ENCODE assay signal across 13 mouse cellular contexts in genomic region chr6:92542402-92543101, GRCm38 (mm10).
A peak's percentile ranks its signal among the peaks of the same experiment; 100 is the strongest.
DNase-seq lines count a peak whose midpoint lies in the region; ATAC-seq lines count a peak whose summit lies in the region.
"Had no signal": no experiment of that assay in that cellular context is flagged by ENCODE, and none has a peak within 500 bp of the region (broad histone marks: within the 10 kb centered on the region; RNA-seq: fewer than 3 reads in every experiment).

No protein-coding gene starts in this region.

- H3K4me1 ChIP-seq in kidney, embryonic 16.5 days (ENCODE audit: insufficient read depth, low read length) = peaks cover 4% of the 10 kb centered on the region; the same call in 1 of the 2 replicates
- H3K4me1 ChIP-seq in intestine, embryonic 16.5 days (ENCODE audit: control insufficient read depth, insufficient read depth, low read length) = 0 out of 2 replicates have a peak, but pooled peaks cover 3% of the 10 kb centered on the region

- H3K4me3 ChIP-seq in kidney, embryonic 16.5 days (ENCODE audit: low read length) = no peak overlapping the region
- no peak overlapping the region for H3K4me3 ChIP-seq in intestine, embryonic 16.5 days (ENCODE audit: low read length)
- H3K4me3 ChIP-seq: midbrain, embryonic 15.5 days had no signal

- no peak overlapping the region; the same call in 1 of the 2 replicates for H3K27ac ChIP-seq in kidney, embryonic 16.5 days (ENCODE audit: low read length)
- H3K27ac ChIP-seq in intestine, embryonic 16.5 days (ENCODE audit: low read length) = no peak overlapping the region
- H3K27ac ChIP-seq: liver, embryonic 14.5 days; midbrain, embryonic 15.5 days had no signal

- ATAC-seq in kidney, embryonic 16.5 days (ENCODE audit: low FRiP score, low TSS enrichment) = peak; percentile 71
- ATAC-seq in intestine, embryonic 16.5 days = peak; percentile 48; the same call in 1 of the 2 replicates
- no peak for ATAC-seq in CD4-positive, CD25-positive, alpha-beta regulatory T cell, adult 4 months
- ATAC-seq: activated CD4-positive, CD25-positive, alpha-beta regulatory T cell, adult 4 months; midbrain, embryonic 15.5 days had no signal

- WGBS in kidney, embryonic 16.5 days = 37% methylated on average over 5 of the region's 5 CpGs
- 53% methylated on average over 5 of the region's 5 CpGs for WGBS in intestine, embryonic 16.5 days

- H3K4me2 ChIP-seq in kidney, embryonic 16.5 days (replicated peaks; ENCODE audit: low read depth, low read length) = no peak overlapping the region
- H3K4me2 ChIP-seq in intestine, embryonic 16.5 days (ENCODE audit: low read depth, low read length) = no peak overlapping the region
- H3K4me2 ChIP-seq: midbrain, embryonic 15.5 days had no signal

- no peak for DNase-seq in kidney, adult 18-20 months
- DNase-seq in adipocyte (ENCODE audit: low spot score) = peak; percentile 54
- DNase-seq in adrenal gland, postnatal 36 days = peak; percentile 33 to 36
- no peak for DNase-seq in B cell, adult 2 months
- DNase-seq: left cerebral cortex, postnatal 4 days; lung, postnatal 36 days; right cerebral cortex, postnatal 4 days had no signal

- H3K9ac ChIP-seq in kidney, embryonic 16.5 days (replicated peaks; ENCODE audit: low read length) = no peak overlapping the region
- H3K9ac ChIP-seq in intestine, embryonic 16.5 days (ENCODE audit: low read depth, low read length) = no peak overlapping the region
- H3K9ac ChIP-seq: liver, embryonic 14.5 days; midbrain, embryonic 15.5 days had no signal

- H3K36me3 ChIP-seq in kidney, embryonic 16.5 days (ENCODE audit: insufficient read depth, low read length) = no peaks in the 10 kb centered on the region
- H3K36me3 ChIP-seq in intestine, embryonic 16.5 days (ENCODE audit: control insufficient read depth, insufficient read depth, low read length) = no peaks in the 10 kb centered on the region
- H3K36me3 ChIP-seq: midbrain, embryonic 15.5 days had no signal

- no peaks in the 10 kb centered on the region for H3K27me3 ChIP-seq in kidney, embryonic 16.5 days (ENCODE audit: insufficient read depth, low read length)
- H3K27me3 ChIP-seq in intestine, embryonic 16.5 days (replicated peaks; ENCODE audit: control insufficient read depth, insufficient read depth, low read length) = no peaks in the 10 kb centered on the region
- H3K27me3 ChIP-seq: midbrain, embryonic 15.5 days had no signal

- no peaks in the 10 kb centered on the region for H3K9me3 ChIP-seq in kidney, embryonic 16.5 days (ENCODE audit: low read length)
- no peaks in the 10 kb centered on the region for H3K9me3 ChIP-seq in intestine, embryonic 16.5 days (ENCODE audit: control insufficient read depth, low read length)
- H3K9me3 ChIP-seq: midbrain, embryonic 15.5 days had no signal

Comparison
In these comparisons a context has a peak if more than half of its experiments do, and no peak if none do; other contexts are left out.
1. DNase-seq: peak in adipocyte (single experiment) and adrenal gland, postnatal 36 days (2 of 2); none in kidney, adult 18-20 months (single experiment) and B cell, adult 2 months (0 of 2).